Mouse (Mus musculus) hindbrain, embryonic 14.5 days (tissue): Measurements from ENCODE around the gene Plekha8. TPM values are rescaled to one million over a fixed set of nuclear protein-coding genes. Genes with fewer than 3 reads are reported as not detected.

Experiments used
- ATAC-seq: fragments of 200-750 bp; cut with Nextera tagmentation; 2 replicates; pipeline ENCODE4 v1.8.0; 2017; ENCODE audit warnings: moderate number of reproducible peaks, mild to moderate bottlenecking, moderate TSS enrichment, moderate library complexity; ENCODE audit not compliant: low FRiP score
- DNase-seq: peaks from one replicate; pipeline ENCODE4 v3.0.0-alpha.2; 2015; ENCODE audit warnings: low spot score
- H3K27ac ChIP-seq: fragments of 300-500 bp; sonication (generic); 2 replicates; pipeline ENCODE4 v1.5.1; 2014; ENCODE audit warnings: mild to moderate bottlenecking, moderate library complexity
- H3K27me3 ChIP-seq: fragments of 300-500 bp; sonication (generic); 2 replicates; pipeline ENCODE4 v1.6.1; 2014; ENCODE audit warnings: mild to moderate bottlenecking, low read length, mixed read lengths; ENCODE audit not compliant: control insufficient read depth, insufficient read depth
- H3K36me3 ChIP-seq: fragments of 300-500 bp; sonication (generic); replicated peaks from 2 replicates; pipeline ENCODE4 v1.6.1; 2014; ENCODE audit not compliant: control insufficient read depth, insufficient read depth
- H3K4me1 ChIP-seq: fragments of 300-500 bp; sonication (generic); replicated peaks from 2 replicates; pipeline ENCODE4 v1.6.1; 2014; ENCODE audit warnings: antibody characterized with exemption, low read length, mixed read lengths; ENCODE audit not compliant: control insufficient read depth, insufficient read depth
- H3K4me2 ChIP-seq: fragments of 300-500 bp; sonication (generic); replicated peaks from 2 replicates; pipeline ENCODE4 v1.6.1; 2014; ENCODE audit warnings: mild to moderate bottlenecking, moderate library complexity
- H3K4me3 ChIP-seq: fragments of 300-500 bp; sonication (generic); replicated peaks from 2 replicates; pipeline ENCODE4 v1.5.1; 2014; ENCODE audit warnings: mild to moderate bottlenecking, low read length
- H3K9ac ChIP-seq: fragments of 300-500 bp; sonication (generic); 2 replicates; pipeline ENCODE4 v1.6.1; 2014
- H3K9me3 ChIP-seq: fragments of 300-500 bp; sonication (generic); 2 replicates; pipeline ENCODE4 v1.6.1; 2016; ENCODE audit warnings: low read length; ENCODE audit not compliant: control insufficient read depth
- WGBS: fragments of 180-500 bp; shearing (Covaris S2); extraction: QIAGEN DNeasy Blood & Tissue Kit; methylation state at CpG from one replicate; pipeline ENCODE4 v1.1.7; 2014; 5-methylcytosine and 5-hydroxymethylcytosine counted together
- polyA plus RNA-seq: library from polyadenylated mRNA; unstranded; fragments of >200 nt; fragmentation: Nextera tagmentation; extraction: Ambion mirVana; gene quantifications from 2 replicates; pipeline ENCODE4 v1.2.1, GENCODE M21; 2014

Plekha8 gene
- polyA plus RNA-seq, 1 experiment from 2014 or later: 13.0 TPM

DNA sequence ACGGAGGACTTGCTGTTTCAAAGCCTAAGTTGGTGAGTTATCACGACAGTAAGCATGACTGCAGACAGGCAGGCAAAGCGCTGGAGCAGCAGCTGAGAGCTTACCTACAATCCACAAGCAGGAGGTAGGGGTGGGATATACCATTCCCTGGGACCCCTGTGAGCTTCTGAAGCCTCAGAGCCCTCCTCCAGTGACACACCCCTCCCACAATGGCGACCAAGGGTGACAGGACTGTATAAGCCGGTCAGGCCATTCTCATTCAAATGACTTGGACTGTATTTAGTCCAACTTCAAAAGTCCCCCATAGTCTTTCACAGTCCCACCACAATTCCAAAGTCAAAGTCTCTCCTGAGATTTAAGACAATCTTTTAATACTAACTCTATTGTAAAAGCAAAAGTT, 78.0 kb downstream of the Plekha8 start:
- no peak overlapping the region for H3K9ac ChIP-seq
- no peak for DNase-seq
- no peak for ATAC-seq
- no peaks in the 10 kb centered on the region for H3K9me3 ChIP-seq
- no peaks in the 10 kb centered on the region for H3K4me1 ChIP-seq
- H3K36me3 ChIP-seq: no peaks in the 10 kb centered on the region
- H3K27me3 ChIP-seq: no peaks in the 10 kb centered on the region
- 40% methylated on average over 5 of the region's 5 CpGs for WGBS
- no peak overlapping the region for H3K4me2 ChIP-seq
- no peak overlapping the region for H3K27ac ChIP-seq
- no peak overlapping the region for H3K4me3 ChIP-seq

DNA sequence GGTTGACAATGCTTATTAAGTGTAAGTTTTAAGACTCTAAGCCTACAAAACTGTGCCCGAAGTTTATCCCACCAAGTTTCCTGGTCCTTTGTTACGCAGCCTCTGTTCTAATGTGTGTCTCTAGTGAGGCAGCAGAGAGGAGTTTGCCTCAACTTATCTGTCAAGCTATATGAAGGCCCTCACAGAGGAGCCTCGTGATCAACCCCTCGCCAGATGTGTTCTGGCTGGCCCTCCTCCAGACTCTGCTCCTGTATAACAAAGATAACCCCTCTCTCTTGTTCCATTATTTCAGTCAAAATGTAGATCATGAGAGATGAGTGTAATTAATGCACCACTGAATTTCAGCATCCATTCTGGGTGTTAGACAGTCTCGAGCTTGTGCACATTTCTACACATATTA, 84.8 kb downstream of the Plekha8 start:
- Histone ChIP-seq H3K27me3 (no peaks in the 10 kb centered on the region), H3K36me3 (no peaks in the 10 kb centered on the region; the same call in 1 of the 2 replicates), H3K4me3 (no peak overlapping the region), H3K9ac (no peak overlapping the region), H3K27ac (no peak overlapping the region), H3K4me2 (no peak overlapping the region), H3K4me1 (peaks cover 11% of the 10 kb centered on the region), H3K9me3 (no peaks in the 10 kb centered on the region)
- ATAC-seq (no peak), DNase-seq (no peak)
- 75% methylated on average over 5 of the region's 5 CpGs for WGBS

DNA sequence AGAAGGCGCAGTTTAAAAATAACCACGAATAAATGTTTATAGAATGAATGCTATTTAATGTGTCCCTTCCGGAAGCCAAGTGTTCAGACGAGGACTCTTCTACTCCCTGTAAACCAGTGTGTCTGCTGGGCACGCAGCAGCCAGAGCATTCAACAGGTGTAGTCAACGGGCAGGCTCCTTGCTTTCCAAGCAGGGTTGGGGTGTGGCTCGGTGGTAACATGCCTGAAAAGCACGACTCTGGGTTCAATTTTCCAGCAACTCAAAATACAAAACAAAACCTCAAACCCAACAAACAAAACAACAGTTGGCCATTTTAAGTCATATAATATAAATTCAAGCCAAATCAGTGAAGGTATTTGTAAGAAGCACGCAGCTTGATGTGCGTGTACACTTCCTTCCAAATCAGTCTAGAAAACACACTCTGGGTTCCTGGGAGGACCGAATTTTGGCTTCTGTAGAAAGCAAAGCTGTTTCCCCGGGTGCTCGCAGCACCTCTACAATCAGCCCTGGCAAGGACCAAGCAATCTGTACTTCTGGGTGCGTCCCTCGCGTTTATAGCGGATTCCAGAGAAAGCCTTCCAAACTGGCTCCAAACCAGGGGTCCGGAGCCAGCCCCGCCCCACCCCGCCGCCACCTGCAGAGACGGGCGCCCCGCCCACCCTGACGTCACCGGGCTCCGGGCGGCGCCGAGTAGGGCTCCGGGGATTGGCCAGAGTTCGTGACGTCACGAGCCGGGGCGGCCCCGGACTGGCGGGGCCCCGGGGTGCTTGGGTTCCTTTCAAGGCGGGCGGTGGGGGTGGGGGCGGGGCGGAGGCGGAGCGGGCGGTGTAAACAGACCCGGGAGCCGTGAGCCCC, 86.2 kb downstream of the Plekha8 start, which contains the start of gene Mturn:
Gene Mturn (plus strand): TSS at position 734 of the 855 bp plus-strand sequence.
- Histone ChIP-seq H3K4me1 (peaks cover 11% of the 10 kb centered on the region), H3K27me3 (no peaks in the 10 kb centered on the region), H3K27ac (peak within 1 kb of the TSS; percentile 76), H3K4me3 (peak within 1 kb of the TSS; percentile 66), H3K36me3 (no peaks in the 10 kb centered on the region; the same call in 1 of the 2 replicates), H3K4me2 (peak within 1 kb of the TSS; percentile 73), H3K9me3 (no peaks in the 10 kb centered on the region), H3K9ac (peak within 1 kb of the TSS; percentile 75)
- ATAC-seq (peak; percentile 95), DNase-seq (peak; percentile 97)
- 3% methylated on average over 48 of the region's 48 CpGs for whole genome bisulfite sequencing

DNA sequence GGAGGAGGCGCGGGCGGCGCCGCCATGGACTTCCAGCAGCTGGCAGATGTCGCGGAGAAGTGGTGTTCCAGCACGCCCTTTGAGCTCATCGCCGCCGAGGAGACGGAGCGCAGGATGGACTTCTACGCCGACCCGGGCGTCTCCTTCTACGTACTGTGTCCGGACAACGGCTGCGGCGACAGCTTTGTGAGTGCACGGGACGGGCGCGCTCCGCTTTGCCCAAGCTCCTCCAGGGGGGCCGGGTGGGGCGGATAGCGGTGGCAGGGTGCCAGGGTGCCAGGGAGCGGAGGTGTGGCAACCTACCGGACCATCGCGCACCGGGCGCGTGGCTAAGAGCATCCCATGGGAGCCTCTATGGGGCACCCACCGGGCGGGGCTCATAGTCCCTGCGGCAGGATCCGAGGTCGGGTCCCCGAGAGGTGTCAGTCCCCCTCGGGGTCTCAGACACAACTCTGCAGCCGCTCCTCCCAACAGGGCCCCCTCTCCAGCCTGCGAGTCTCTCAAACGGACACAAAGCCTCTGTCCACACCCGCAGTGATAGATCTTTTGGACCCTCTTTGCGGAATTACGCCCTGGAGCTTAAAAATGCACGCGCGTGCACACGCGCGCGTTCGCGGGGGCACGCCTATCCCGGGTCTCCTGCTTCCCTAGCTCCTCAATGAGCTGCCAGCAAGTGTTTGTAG, 87.0 kb downstream of the Plekha8 start:
- Histone ChIP-seq H3K27me3 (no peaks in the 10 kb centered on the region), H3K4me3 (peak overlapping the region; percentile 66), H3K27ac (peak overlapping the region; percentile 76), H3K9me3 (no peaks in the 10 kb centered on the region), H3K4me2 (peak overlapping the region; percentile 73), H3K4me1 (peaks cover 11% of the 10 kb centered on the region), H3K9ac (peak overlapping the region; percentile 75), H3K36me3 (no peaks in the 10 kb centered on the region; the same call in 1 of the 2 replicates)
- WGBS: under 1% methylated on average over 61 of the region's 61 CpGs
- DNase-seq (peak; percentile 57), ATAC-seq (peak; percentile 81)

DNA sequence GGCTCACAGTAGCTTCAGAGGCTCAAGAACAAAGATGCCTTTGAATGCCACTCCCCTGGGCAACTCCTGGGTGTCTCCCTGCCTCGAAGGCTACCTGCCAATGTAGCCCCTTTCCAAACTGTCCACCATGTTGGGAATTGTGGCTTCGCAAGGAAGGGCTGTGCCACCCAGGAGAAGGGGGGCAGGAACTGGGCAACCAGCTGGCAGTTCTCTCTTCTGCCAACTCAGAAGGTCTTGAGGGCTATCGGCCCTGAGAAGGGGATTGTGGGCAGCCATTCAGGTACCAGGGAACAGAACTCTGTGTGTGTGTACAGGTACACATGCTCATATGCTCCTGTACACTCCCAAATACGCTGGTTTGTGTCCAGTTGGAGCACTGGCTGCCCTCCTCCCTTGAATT, 89.2 kb downstream of the Plekha8 start:
- Histone ChIP-seq H3K4me1 (peaks cover 11% of the 10 kb centered on the region), H3K4me2 (no peak overlapping the region), H3K9ac (no peak overlapping the region), H3K27me3 (no peaks in the 10 kb centered on the region), H3K36me3 (peaks cover 3% of the 10 kb centered on the region; the same call in 1 of the 2 replicates), H3K4me3 (no peak overlapping the region), H3K9me3 (no peaks in the 10 kb centered on the region), H3K27ac (no peak overlapping the region)
- WGBS: 91% methylated on average over 4 of the region's 4 CpGs
- DNase-seq: no peak
- ATAC-seq: no peak

DNA sequence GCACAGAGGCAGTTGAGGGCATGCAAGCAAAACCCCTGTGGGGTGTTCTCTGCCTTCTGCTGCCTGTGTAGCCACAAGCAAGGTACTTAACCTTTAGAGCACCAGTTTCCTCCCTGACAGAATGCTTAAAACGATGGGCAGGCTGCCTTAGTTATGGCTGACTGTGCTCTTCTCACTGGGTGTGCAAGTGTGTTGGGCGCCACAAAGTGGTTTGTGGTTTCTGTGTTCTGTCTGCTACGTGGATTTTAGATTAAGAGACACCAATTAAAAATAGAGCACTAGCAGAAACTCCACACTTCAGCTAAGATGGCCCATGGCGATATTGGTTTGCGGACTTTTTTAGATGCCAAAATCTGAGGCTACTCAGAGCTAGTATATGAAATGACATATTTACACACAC, 90.2 kb downstream of the Plekha8 start:
- H3K27me3 ChIP-seq: no peaks in the 10 kb centered on the region
- no peaks in the 10 kb centered on the region for H3K9me3 ChIP-seq
- H3K4me3 ChIP-seq: no peak overlapping the region
- no peak for DNase-seq
- H3K9ac ChIP-seq: no peak overlapping the region
- WGBS: 85% methylated on average over 5 of the region's 5 CpGs
- H3K4me1 ChIP-seq: peaks cover 11% of the 10 kb centered on the region
- no peak overlapping the region for H3K4me2 ChIP-seq
- no peak for ATAC-seq
- H3K27ac ChIP-seq: no peak overlapping the region
- H3K36me3 ChIP-seq: peaks cover 12% of the 10 kb centered on the region

DNA sequence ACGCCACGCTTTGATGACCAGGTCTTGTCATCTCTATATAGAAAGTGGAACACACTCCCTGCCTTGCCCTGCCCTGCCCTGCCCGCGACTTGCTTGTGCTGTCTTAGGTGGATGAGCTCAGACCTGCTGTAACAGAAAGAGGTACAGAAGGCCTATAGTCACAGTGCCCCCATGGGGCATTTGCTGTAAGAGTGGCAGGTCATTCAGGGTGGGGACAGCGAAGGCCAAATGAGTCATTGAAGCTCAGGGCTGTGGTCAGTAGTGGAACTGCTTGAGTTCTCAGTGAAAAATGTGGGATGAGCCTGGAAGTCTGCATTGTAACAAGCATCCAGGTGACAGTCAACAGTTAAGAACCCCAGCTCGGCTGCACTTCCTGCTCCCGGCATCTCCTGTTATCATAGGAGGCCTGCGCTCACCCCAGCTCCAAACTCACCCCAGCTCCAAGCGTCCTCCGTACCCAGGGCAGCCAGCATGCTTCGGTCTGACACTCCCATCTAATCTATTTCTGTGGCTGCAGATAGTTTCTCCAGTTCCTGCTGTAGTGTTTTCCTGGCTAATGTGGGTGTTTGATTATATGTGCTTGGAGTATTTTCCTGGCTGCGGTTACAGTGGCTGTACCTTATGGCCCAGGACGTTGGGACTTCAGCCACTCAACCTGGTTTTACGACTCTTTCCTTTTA, 90.9 kb downstream of the Plekha8 start:
- H3K27me3 ChIP-seq: no peaks in the 10 kb centered on the region
- no peak for DNase-seq
- no peak for ATAC-seq
- H3K4me2 ChIP-seq: no peak overlapping the region
- no peak overlapping the region for H3K9ac ChIP-seq
- peaks cover 19% of the 10 kb centered on the region for H3K36me3 ChIP-seq
- H3K4me1 ChIP-seq: peaks cover 11% of the 10 kb centered on the region
- WGBS: 85% methylated on average over 14 of the region's 14 CpGs
- H3K27ac ChIP-seq: no peak overlapping the region
- no peak overlapping the region for H3K4me3 ChIP-seq
- no peaks in the 10 kb centered on the region for H3K9me3 ChIP-seq

DNA sequence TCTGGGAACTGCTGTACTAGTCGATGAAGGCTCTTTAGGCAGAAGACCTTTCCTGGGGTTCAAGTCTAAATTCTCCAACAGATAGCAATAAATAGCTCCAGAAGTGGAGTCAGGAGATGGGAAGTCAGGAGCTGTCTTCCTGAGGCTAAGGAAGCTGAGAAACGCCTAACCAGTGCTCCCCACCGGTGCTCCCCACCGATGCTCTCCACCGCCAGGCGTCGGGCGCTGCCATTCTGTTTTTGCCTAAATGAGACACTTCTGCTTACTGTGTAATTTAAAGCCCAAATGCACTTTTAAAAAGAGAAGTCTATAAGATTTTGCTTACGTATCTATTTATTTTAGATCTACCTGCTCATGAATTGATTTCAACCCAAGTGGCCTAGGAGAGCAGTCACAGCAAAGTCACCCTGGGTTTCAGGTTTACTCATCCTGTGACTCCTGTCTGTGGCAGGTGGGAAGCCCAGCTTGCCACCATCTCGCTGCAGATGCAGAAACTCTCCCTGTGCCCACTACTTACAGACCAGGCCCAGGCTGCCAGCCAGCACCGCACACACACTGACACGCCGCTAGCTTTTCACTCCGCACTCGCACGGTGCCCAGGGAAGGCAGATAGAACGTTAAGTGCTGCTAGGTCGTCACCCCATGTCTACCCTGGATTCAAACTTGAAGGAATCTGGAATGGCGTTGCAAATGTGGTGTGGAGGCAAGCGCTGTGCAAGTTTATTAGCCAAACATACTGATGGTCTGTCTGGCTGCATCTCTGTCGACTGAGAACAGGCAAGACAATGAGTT, 92.2 kb downstream of the Plekha8 start:
- DNase-seq: no peak
- H3K9ac ChIP-seq: no peak overlapping the region
- peaks cover 11% of the 10 kb centered on the region for H3K4me1 ChIP-seq
- H3K4me2 ChIP-seq: no peak overlapping the region
- H3K27me3 ChIP-seq: no peaks in the 10 kb centered on the region
- no peak overlapping the region for H3K4me3 ChIP-seq
- H3K9me3 ChIP-seq: no peaks in the 10 kb centered on the region
- no peak for ATAC-seq
- H3K36me3 ChIP-seq: peaks cover 32% of the 10 kb centered on the region
- WGBS: 88% methylated on average over 21 of the region's 21 CpGs
- H3K27ac ChIP-seq: no peak overlapping the region
